Mouse (Mus musculus): Measurements from ENCODE around the gene Arhgef15. TPM values are rescaled to one million over a fixed set of nuclear protein-coding genes. Genes with fewer than 3 reads are reported as not detected.
"Not testable (repeated sequence)": the region's sequence is repeated elsewhere in the genome, so short reads cannot be mapped to it uniquely, and the experiment has no call there.

Arhgef15 gene
- polyA plus RNA-seq (2014; fragmentation: Nextera tagmentation; extraction: Ambion mirVana) = 20.4 and 24.7 TPM in 2 replicates

- Histone ChIP-seq H3K4me2 (ENCODE audit: low read depth, low read length) (no peak within 1 kb of the TSS), H3K36me3 (ENCODE audit: control insufficient read depth, insufficient read depth, low read length) (no peaks in the 10 kb centered on the region), H3K27me3 (ENCODE audit: control insufficient read depth, insufficient read depth, low read length) (peaks cover 2% of the 10 kb centered on the region; the same call in 1 of the 2 replicates), H3K9me3 (ENCODE audit: control insufficient read depth, low read length) (no peaks in the 10 kb centered on the region), H3K27ac (ENCODE audit: low read depth, low read length) (no peak within 1 kb of the TSS), H3K4me1 (ENCODE audit: control insufficient read depth, insufficient read depth, low read length) (0 out of 2 replicates have a peak, but pooled peaks cover 7% of the 10 kb centered on the region), H3K9ac (replicated peaks; ENCODE audit: low read depth, low read length) (no peak within 1 kb of the TSS), H3K4me3 (ENCODE audit: low read depth, low read length) (no peak within 1 kb of the TSS)
- WGBS = 39% methylated on average over 8 of the region's 8 CpGs
- ATAC-seq (ENCODE audit: low read depth) = no peak
Measured at GRCm38 (mm10) chr11:68957308-68957707, at the start of gene Arhgef15. TSS of gene Arhgef15 (minus strand) at chr11:68957480.

GRCm38 (mm10) chr11:69006575-69006974 is 49.3 kb upstream of the Arhgef15 start:
- not testable (repeated sequence) for H3K9ac ChIP-seq (replicated peaks; ENCODE audit: low read depth, low read length); H3K4me3 ChIP-seq (ENCODE audit: low read depth, low read length); H3K27me3 ChIP-seq (ENCODE audit: control insufficient read depth, insufficient read depth, low read length); H3K27ac ChIP-seq (ENCODE audit: low read depth, low read length); H3K4me2 ChIP-seq (ENCODE audit: low read depth, low read length); ATAC-seq (ENCODE audit: low read depth); H3K4me1 ChIP-seq (ENCODE audit: control insufficient read depth, insufficient read depth, low read length); H3K9me3 ChIP-seq (ENCODE audit: control insufficient read depth, low read length); H3K36me3 ChIP-seq (ENCODE audit: control insufficient read depth, insufficient read depth, low read length)

GRCm38 (mm10) chr11:69005193-69005592 is 47.9 kb upstream of the Arhgef15 start:
- Histone ChIP-seq H3K4me1 (ENCODE audit: control insufficient read depth, insufficient read depth, low read length) (peaks cover 3% of the 10 kb centered on the region; the same call in 1 of the 2 replicates), H3K9ac (replicated peaks; ENCODE audit: low read depth, low read length) (no peak overlapping the region), H3K27me3 (ENCODE audit: control insufficient read depth, insufficient read depth, low read length) (no peaks in the 10 kb centered on the region), H3K4me3 (ENCODE audit: low read depth, low read length) (no peak overlapping the region), H3K36me3 (ENCODE audit: control insufficient read depth, insufficient read depth, low read length) (peaks cover 23% of the 10 kb centered on the region; the same call in 1 of the 2 replicates), H3K9me3 (ENCODE audit: control insufficient read depth, low read length) (no peaks in the 10 kb centered on the region), H3K27ac (ENCODE audit: low read depth, low read length) (no peak overlapping the region), H3K4me2 (ENCODE audit: low read depth, low read length) (no peak overlapping the region)
- 93% methylated on average over 7 of the region's 7 CpGs for WGBS
- no peak for ATAC-seq (ENCODE audit: low read depth)

- H3K27me3 ChIP-seq (ENCODE audit: control insufficient read depth, insufficient read depth, low read length) = no peaks in the 10 kb centered on the region
- ATAC-seq (ENCODE audit: low read depth) = no peak
- no peak overlapping the region for H3K9ac ChIP-seq (replicated peaks; ENCODE audit: low read depth, low read length)
- 77% methylated on average over 4 of the region's 4 CpGs for WGBS
- H3K27ac ChIP-seq (ENCODE audit: low read depth, low read length) = no peak overlapping the region
- peaks cover 3% of the 10 kb centered on the region; the same call in 1 of the 2 replicates for H3K4me1 ChIP-seq (ENCODE audit: control insufficient read depth, insufficient read depth, low read length)
- H3K36me3 ChIP-seq (ENCODE audit: control insufficient read depth, insufficient read depth, low read length) = peaks cover 29% of the 10 kb centered on the region; the same call in 1 of the 2 replicates
- H3K9me3 ChIP-seq (ENCODE audit: control insufficient read depth, low read length) = no peaks in the 10 kb centered on the region
- H3K4me2 ChIP-seq (ENCODE audit: low read depth, low read length) = no peak overlapping the region
- no peak overlapping the region for H3K4me3 ChIP-seq (ENCODE audit: low read depth, low read length)
Measured at GRCm38 (mm10) chr11:69003592-69003991, 46.3 kb upstream of the Arhgef15 start.

- H3K27me3 ChIP-seq (ENCODE audit: control insufficient read depth, insufficient read depth, low read length); ATAC-seq (ENCODE audit: low read depth); H3K27ac ChIP-seq (ENCODE audit: low read depth, low read length); H3K9me3 ChIP-seq (ENCODE audit: control insufficient read depth, low read length); H3K4me1 ChIP-seq (ENCODE audit: control insufficient read depth, insufficient read depth, low read length); H3K4me3 ChIP-seq (ENCODE audit: low read depth, low read length); H3K9ac ChIP-seq (replicated peaks; ENCODE audit: low read depth, low read length); H3K4me2 ChIP-seq (ENCODE audit: low read depth, low read length): not testable (repeated sequence)
- peaks cover 36% of the 10 kb centered on the region for H3K36me3 ChIP-seq (ENCODE audit: control insufficient read depth, insufficient read depth, low read length)
- 94% methylated on average over 4 of the region's 4 CpGs for WGBS
Measured at GRCm38 (mm10) chr11:69002782-69003181, 45.5 kb upstream of the Arhgef15 start.

- no peak overlapping the region for H3K9ac ChIP-seq (replicated peaks; ENCODE audit: low read depth, low read length)
- no peak overlapping the region for H3K4me3 ChIP-seq (ENCODE audit: low read depth, low read length)
- no peaks in the 10 kb centered on the region for H3K27me3 ChIP-seq (ENCODE audit: control insufficient read depth, insufficient read depth, low read length)
- H3K27ac ChIP-seq (ENCODE audit: low read depth, low read length) = no peak overlapping the region
- no peak overlapping the region for H3K4me2 ChIP-seq (ENCODE audit: low read depth, low read length)
- H3K9me3 ChIP-seq (ENCODE audit: control insufficient read depth, low read length) = no peaks in the 10 kb centered on the region
- no peak for ATAC-seq (ENCODE audit: low read depth)
- peaks cover 44% of the 10 kb centered on the region for H3K36me3 ChIP-seq (ENCODE audit: control insufficient read depth, insufficient read depth, low read length)
- H3K4me1 ChIP-seq (ENCODE audit: control insufficient read depth, insufficient read depth, low read length) = no peaks in the 10 kb centered on the region
- WGBS = 96% methylated on average over 4 of the region's 4 CpGs
Measured at GRCm38 (mm10) chr11:68997080-68997479, 39.8 kb upstream of the Arhgef15 start.

GRCm38 (mm10) chr11:68994377-68994776 is 37.1 kb upstream of the Arhgef15 start:
- Histone ChIP-seq H3K36me3 (ENCODE audit: control insufficient read depth, insufficient read depth, low read length) (peaks cover 46% of the 10 kb centered on the region), H3K4me1 (ENCODE audit: control insufficient read depth, insufficient read depth, low read length) (no peaks in the 10 kb centered on the region), H3K4me2 (ENCODE audit: low read depth, low read length) (no peak overlapping the region), H3K9ac (replicated peaks; ENCODE audit: low read depth, low read length) (no peak overlapping the region), H3K27me3 (ENCODE audit: control insufficient read depth, insufficient read depth, low read length) (no peaks in the 10 kb centered on the region), H3K4me3 (ENCODE audit: low read depth, low read length) (no peak overlapping the region), H3K9me3 (ENCODE audit: control insufficient read depth, low read length) (no peaks in the 10 kb centered on the region), H3K27ac (ENCODE audit: low read depth, low read length) (no peak overlapping the region)
- WGBS = 95% methylated on average over 3 of the region's 3 CpGs
- ATAC-seq (ENCODE audit: low read depth) = no peak

- WGBS = 91% methylated on average over 7 of the region's 7 CpGs
- no peaks in the 10 kb centered on the region for H3K27me3 ChIP-seq (ENCODE audit: control insufficient read depth, insufficient read depth, low read length)
- ATAC-seq (ENCODE audit: low read depth) = no peak
- no peak overlapping the region for H3K27ac ChIP-seq (ENCODE audit: low read depth, low read length)
- no peak overlapping the region for H3K4me3 ChIP-seq (ENCODE audit: low read depth, low read length)
- H3K4me1 ChIP-seq (ENCODE audit: control insufficient read depth, insufficient read depth, low read length) = no peaks in the 10 kb centered on the region
- no peak overlapping the region for H3K4me2 ChIP-seq (ENCODE audit: low read depth, low read length)
- no peaks in the 10 kb centered on the region for H3K9me3 ChIP-seq (ENCODE audit: control insufficient read depth, low read length)
- H3K36me3 ChIP-seq (ENCODE audit: control insufficient read depth, insufficient read depth, low read length) = peaks cover 47% of the 10 kb centered on the region
- no peak overlapping the region for H3K9ac ChIP-seq (replicated peaks; ENCODE audit: low read depth, low read length)
Measured at GRCm38 (mm10) chr11:68993122-68993521, 35.8 kb upstream of the Arhgef15 start.

GRCm38 (mm10) chr11:68988341-68988740 is 31.1 kb upstream of the Arhgef15 start:
- 95% methylated on average over 17 of the region's 17 CpGs for WGBS
- no peak overlapping the region for H3K4me3 ChIP-seq (ENCODE audit: low read depth, low read length)
- H3K4me1 ChIP-seq (ENCODE audit: control insufficient read depth, insufficient read depth, low read length) = no peaks in the 10 kb centered on the region
- peaks cover 45% of the 10 kb centered on the region for H3K36me3 ChIP-seq (ENCODE audit: control insufficient read depth, insufficient read depth, low read length)
- ATAC-seq (ENCODE audit: low read depth) = no peak
- H3K9me3 ChIP-seq (ENCODE audit: control insufficient read depth, low read length) = no peaks in the 10 kb centered on the region
- no peaks in the 10 kb centered on the region for H3K27me3 ChIP-seq (ENCODE audit: control insufficient read depth, insufficient read depth, low read length)
- no peak overlapping the region for H3K4me2 ChIP-seq (ENCODE audit: low read depth, low read length)
- no peak overlapping the region for H3K27ac ChIP-seq (ENCODE audit: low read depth, low read length)
- no peak overlapping the region for H3K9ac ChIP-seq (replicated peaks; ENCODE audit: low read depth, low read length)

Measured in neural tube, embryonic 14.5 days (tissue).